Mouse (Mus musculus) heart, adult 18-20 months (tissue): Measurements from ENCODE around the gene 9330182L06Rik. TPM values are rescaled to one million over a fixed set of nuclear protein-coding genes. Genes with fewer than 3 reads are reported as not detected.

Experiments used
- DNase-seq, 2 experiments: peaks; one replicate each; pipeline ENCODE4 v3.0.0; 2021 to 2022; ENCODE audit warnings: mixed read lengths in 1 of 2
- total RNA-seq, 2 experiments: library from RNA; stranded (reverse); gene quantifications; 2 replicates each; pipeline ENCODE4 v1.2.3; 2021

The 9330182L06Rik gene
- total RNA-seq, 2 experiments from 2014 or later: 0.27 to 0.33 TPM

DNA sequence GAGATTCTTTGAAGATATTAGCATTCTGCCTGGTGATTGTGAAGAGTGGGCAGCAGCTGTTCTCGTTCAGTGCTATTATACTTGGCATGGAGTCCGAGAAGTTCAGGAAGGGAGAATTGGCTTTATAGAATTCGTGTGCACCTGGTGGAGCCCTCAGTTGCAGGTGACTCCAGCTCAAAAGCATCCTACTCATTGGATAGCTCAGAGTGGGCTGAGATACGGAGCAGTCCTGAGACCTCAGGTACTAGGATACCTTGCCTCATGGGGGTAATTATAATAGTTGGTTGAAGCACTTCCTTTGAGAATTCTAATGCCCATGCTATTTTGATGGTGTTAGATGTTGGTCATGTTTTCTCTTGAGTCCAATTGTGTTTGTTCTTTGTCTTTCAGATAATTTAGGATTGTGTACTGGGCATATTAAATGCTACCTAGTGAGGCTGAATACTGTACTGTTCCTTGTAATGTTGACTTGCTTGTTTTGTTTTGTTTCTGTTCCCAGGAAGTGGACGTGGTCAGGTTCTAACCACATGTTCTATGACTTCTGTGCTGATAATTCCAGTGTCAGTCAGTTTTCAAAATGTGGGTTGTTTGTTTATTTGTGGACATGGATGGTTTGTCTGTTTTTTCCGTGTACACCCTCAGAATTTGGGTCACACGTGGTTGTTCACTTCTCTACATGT is 96.2 kb downstream of the 9330182L06Rik start:
- DNase-seq: no peak

DNA sequence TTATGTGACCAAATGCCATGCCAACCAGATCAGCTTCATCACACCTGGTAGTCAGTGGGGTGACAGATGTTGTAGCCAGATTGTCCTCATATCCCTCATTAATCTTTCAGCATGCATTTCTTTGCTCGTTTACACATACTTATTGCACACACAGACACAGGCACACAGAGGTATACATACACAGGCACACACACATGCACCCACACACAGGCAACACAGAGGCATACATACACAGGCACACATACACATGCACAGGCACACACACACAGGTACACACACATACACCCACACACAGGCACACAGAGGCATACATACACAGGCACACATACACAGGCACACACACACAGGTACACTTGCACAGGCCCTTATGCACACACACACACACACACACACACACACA is 99.0 kb downstream of the 9330182L06Rik start:
- DNase-seq: no peak

DNA sequence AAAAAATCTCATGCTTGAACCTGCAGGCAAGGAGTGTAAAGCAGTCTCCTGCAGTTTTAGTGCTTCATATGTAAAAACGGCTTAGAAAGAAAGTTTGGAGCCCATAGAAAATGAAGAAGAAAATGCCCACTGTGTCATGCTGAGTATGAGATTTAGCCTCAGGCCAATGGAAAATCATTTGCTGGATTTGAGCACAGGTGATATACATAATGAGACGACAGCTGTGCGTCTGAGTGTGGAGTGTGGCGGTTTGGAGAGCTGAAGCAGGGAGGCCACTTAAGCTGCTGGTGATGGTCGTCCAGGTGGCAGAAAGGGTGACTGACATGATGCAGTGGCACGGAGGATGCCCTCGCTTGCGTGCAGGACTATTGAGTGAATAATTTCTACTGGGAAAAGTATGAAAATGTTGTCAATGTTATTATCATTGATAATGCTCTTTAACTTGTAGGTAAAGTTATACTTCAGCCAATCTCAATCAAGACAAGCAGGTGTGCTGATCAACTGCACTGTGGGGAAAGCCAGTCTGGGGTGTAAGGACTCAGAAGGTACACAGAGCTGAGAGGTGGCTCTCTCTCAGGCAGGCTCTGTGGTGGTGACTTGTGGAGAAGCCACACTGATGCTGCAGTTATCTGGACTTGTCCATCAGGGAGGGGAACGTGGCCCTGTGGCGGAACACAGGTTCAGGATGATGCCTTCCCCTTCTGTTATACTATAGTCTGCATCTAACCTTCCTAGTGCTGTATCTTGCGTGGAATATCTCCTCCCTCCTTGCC is 102.2 kb downstream of the 9330182L06Rik start:
- no peak for DNase-seq

DNA sequence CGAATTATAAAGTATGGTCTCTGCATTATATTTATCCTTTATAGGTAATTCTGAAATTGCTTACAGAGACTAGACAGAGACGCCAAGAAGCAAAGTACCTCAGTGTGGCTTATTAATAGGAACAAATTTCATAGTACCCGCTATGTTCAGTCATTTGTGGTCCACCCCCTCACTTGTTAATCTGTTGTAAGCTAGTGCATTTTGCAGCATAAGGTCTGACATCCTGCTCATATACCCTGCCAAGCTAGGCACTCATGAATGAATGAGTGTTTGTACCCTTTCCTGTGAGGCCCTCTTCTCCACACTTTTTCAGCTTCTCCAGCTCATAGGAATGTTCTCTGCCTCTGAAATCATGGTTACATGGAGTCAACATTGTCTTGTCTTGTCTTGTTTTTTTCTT is 105.2 kb downstream of the 9330182L06Rik start:
- DNase-seq: no peak

DNA sequence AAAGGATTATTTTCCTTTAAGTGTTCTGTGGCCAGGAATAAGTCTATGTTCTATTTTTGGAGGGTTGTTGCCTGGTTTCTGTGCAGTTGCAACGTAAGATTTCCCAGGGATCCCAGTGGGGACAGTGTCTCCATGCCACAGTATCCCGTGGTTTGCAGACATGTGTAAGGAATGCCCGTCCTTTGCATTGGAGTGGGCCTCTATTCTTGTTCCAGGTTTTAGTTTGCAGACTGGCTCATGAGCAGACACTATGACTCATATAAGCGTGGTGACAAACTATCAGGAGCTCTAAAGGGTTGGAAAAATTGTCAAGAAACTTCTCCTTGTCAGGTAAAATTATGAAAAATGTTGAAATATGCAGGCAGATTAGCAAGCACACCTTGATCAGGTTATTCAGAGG is 107.4 kb downstream of the 9330182L06Rik start:
- DNase-seq: no peak

DNA sequence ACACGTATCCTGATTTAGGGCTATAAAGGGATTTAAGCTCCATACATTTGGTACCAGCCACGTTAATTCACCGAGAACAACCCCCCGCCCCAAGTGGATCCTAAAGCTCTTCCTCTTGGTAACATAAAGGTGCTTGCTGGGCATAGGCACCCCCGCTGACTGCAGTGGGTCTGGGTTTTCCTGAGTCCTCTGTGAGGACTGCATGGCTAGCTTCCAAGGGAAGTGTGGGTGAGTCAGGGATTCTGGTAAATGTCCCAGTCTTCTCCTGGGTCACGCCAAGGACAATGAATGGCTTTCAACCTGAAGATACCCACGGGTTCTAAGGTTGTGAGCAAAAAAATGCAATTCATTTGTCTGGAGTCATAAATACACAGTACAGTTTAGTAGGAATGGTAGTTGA is 124.0 kb downstream of the 9330182L06Rik start:
- no peak for DNase-seq

DNA sequence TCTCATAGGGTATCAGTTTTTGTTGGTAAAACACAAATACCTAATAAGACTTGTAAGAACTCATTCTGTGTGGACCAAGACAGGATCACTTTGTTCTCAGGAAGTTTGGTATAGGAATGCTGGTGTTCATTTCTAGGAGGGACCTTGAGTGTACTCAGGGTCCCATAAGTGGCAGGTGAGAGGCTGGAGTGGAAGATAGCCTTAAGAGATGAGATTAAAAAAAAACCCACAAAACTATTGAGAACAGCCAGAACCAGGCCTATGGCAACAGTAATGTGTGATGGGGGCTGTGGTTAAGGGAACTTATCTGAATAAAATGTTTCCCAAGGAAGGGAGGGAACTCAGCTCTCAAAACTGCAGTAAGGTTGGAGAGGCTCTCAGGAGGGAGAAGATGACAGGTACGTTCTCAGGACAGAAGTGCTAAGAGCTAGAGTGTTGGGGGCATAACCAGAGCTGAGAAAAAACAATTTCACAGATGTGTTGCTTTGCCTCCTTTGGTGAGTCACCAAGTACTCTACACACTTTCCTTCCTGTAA is 126.0 kb downstream of the 9330182L06Rik start:
- DNase-seq: no peak

DNA sequence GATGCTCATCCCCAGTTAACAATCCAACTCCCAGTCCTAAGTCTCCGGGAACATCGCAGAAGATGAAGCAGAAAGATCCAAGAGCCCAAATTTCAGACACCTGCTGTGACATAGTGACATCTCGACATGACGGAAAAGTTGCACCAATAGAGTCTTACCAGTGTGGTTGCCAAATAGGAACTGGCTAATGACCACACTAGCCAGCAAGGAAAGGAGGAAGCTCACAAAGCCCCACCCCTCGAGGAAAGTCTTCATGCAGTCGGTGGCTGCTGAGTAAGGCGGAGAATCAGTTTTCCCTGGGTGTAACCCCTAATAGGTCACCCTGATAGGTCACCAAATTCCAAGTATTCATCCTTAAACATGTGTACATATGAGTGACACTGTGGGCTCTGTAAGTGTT is 151.2 kb downstream of the 9330182L06Rik start:
- DNase-seq: peak in 1 of 2 experiments; percentile 1

DNA sequence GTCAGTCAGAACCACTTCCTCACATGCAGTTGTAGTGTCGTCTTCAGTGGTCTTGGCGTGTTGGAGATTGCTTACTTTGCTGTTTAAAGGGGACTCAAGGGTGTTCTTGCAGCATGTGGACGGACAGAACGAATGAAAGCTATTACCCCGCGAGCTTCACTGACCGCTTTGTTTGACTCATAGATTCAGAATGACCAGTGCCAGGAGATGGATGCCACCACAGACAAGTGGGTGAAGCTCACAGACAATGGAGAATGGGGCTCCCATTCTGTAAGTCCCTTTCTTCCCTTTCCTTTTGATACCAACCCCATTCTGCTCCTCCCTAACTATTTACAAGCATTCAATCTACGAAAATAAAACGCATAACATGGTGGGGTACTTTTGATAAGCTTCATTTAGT is 151.9 kb downstream of the 9330182L06Rik start:
- DNase-seq: no peak

DNA sequence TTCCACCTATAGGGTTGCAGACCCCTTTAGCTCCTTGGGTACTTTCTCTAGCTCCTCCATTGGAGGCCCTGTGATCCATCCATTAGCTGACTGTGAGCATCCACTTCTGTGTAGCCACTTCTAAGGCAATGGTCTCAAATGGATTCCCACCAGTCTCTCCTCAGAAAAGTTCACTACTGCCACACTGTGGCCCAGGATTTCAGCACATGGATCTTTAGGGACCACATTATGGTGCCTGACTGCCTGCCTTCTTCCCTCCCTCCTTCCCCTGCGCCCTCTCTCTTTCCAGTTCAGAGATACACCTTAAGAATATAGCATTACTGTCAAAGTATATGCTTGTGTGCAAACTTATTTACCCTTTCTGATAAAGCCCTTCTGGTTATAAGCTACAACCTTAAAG is 154.0 kb downstream of the 9330182L06Rik start:
- DNase-seq: no peak

DNA sequence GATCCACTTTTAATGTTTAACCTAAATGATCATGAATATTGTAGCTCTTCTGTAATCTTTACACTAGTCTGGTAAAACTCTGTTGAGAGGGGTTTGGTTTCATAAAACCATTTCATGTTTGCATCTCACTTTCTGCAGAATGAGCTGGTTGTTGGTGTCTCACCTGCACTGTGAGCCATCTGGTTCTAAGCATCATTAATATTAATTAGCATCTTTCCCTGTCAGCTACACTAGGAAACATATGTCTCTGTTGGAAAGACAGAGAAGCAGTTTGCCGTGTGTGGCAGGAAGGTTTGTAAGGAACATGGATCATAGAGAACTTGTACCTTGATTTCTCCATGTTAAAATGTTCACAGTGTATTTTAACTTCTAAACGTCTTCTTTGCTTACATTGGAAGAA is 158.5 kb downstream of the 9330182L06Rik start:
- no peak for DNase-seq

DNA sequence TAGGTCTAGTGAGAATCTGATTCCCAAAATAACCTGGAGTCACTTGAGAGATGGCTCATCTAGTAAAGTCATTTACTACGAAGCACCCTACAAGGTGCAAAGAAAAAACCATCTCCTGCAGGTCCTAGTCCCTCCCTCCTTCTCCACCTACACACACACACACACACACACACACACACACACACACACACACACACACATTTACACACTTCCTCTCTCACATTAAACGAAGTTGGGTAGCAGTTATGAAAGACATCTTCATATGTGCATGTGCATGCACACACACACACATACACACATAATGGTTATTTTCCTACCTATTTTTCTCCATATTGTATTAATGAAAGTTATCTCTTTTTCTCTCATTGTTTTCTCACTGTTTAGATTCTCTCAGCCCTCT is 161.2 kb downstream of the 9330182L06Rik start:
- DNase-seq: no peak

DNA sequence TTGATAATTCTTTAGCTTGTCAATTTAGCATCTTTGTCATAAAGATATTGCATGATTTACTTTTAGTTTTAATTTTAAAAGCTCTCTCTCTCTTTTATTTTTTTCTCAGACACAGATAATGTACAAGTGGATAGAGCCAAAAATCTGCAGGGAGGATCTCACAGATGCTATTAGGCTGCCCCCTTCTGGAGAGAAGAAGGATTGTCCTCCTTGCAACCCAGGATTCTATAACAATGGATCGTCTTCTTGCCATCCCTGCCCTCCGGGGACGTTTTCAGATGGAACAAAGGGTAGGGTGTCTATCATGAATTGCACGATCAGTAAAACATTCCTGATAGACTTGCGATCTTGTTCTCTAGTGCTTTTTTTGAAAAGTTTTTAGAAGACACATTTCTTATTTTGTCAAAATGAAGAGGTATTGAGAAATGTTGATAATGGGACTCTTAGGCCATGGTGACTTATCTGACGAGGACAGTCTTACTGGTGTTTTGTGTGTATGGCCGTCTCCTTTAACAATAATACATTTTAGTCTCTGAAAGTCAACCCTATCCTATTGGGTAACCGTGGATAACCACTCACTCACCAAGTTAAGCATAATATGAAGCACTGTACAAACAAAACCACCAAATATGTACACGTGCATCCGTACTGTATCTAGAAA is 161.8 kb downstream of the 9330182L06Rik start:
- peak; percentile 15 to 33 for DNase-seq

DNA sequence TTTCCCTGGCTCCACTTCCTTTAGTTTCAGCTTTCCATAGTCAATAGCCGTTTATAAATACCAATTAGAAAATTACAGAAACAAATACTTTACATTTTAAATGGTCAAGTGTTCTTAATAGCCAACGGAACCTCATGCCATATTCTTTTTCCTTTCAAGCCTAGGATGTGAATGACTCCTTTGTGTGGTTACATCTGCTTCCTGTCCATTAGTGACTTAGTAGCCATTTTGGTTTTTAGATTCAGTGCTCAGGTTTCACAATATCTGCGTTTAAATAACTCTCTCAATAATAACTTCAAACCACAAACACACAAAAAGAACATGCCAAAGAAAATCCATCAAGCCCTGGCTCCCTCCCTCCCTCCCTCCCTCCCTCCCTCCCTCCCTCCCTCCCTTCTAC is 162.8 kb downstream of the 9330182L06Rik start:
- DNase-seq: no peak

DNA sequence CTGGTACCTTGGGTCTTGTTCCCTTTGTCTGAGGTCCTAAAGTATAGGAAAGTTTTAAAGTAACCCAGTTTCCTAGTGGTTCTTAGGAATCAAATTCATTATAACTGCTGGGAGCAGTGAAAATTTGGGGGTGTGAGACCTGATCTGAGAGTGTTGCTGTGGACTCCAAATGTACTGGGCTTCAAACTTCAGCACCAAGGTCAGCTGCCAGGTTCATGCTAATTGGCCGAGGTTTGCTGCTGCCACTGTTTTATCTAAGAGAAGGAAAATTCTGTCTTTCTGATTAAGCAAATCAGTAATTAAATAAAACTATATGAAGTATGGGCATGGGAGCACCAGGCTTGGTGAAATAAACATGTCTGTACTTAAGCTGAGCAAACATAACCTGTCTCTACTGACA is 180.2 kb downstream of the 9330182L06Rik start:
- no peak for DNase-seq

DNA sequence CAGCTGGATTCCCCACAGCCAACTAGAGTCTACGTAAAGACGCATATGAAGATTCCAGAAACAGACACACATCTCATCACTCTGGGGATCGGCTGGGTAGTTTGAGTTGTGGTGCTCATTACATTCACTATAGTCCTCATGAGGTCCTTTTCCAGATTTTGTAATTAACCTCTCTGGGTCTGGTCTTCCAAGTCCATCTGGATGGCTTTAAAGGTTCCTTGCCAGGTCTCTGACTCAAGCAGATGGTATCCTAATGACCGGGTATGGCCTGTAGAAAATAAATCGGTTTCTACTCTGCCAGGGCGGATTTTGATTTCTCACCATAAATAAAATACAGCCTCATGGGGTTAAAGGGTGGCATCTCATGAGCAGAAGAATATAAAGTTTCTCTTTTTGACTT is 183.0 kb downstream of the 9330182L06Rik start:
- no peak for DNase-seq

DNA sequence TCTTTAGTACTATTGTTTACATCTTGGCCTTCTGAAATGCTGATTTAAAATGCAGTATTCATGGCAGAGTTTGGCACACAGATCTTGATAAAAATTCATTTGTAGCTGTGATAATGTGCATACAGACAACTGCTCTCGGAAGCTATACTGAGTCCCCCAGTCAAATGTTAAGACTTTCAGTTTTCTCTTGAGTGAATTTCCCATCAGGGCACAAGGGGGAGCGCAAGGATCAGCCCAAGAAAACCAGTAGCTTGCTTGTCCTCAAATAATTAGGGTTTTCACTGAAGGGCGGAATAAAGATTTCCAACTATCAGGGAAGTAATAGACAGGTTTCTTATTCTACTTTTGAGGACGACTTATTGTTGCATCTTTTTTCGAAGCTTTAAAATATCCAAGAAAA is 183.7 kb downstream of the 9330182L06Rik start:
- DNase-seq: no peak

DNA sequence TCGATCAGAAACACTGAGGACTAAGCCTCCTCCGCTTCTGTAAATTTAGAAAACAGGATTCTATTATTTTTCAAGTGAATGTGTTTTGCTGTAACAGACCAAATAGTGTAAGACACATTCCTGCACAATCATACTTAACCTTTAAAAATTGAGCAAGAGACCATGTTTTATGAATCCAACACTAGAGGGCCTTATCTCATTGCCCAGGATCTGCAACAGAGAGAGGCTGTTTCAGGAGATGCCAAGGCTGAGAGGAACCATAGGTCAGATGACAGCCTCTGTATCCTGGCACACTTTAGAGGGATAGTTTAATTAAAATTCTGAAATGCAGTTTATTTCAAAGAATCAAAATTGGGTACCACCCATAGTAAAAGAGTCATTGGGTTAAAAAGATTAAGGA is 187.4 kb downstream of the 9330182L06Rik start:
- DNase-seq: no peak

DNA sequence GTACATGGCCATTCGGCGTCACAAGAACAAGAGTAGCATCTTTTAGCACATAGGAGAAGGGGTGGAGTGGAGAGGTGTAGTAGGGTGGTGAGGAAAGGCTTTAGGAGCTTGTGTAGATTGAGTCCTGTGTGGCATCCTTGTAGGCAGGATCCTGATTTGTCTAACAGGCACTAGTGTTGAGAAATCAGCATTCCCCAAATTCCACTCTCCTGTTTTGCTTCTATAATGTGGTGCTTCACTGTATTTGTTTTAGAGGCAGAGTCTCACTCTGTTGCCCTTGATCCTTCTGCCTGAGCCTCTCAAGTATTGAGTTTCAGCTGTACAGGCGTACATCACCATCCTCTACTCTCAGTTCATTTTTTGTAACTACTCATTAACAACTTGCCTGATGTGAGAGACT is 211.7 kb downstream of the 9330182L06Rik start:
- DNase-seq: no peak

DNA sequence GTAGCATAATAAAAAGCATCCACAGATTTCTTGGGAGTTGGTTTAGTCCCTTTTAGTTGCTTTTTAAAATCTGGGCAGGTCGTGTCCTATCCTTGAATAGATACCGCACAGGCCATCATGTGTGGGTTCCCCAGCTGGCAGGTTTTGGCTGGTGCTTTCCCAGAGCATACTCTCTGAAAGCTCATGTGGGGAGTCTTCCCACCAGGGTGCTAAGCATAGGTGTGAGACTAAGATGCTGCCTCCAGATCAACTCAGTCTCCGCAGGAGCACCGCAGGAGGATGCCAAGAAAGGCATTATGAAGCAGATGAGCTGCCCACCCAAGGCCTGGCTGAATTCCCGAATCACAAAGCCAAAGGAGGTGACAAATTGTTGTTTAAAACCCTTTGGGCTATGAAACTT is 229.5 kb downstream of the 9330182L06Rik start:
- DNase-seq: no peak

DNA sequence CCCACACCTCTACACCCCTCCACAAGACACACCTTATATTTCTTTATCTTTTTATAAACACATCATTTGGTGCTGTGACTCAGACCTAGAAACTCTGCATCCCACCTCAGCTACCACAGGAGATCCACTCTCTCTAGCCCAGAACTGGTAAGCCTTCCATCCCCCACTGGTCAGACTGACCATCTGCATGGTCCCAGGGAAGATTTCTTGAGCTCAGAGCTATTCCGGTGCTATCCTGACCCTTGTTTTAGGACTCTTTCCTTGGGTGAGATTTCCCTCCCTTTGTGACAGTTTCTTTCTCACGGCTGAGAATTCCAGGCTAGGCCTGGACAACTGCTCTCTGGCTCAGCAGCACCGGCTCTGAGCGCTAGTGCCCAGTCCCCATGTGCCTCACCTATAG is 231.3 kb downstream of the 9330182L06Rik start:
- DNase-seq: no peak

DNA sequence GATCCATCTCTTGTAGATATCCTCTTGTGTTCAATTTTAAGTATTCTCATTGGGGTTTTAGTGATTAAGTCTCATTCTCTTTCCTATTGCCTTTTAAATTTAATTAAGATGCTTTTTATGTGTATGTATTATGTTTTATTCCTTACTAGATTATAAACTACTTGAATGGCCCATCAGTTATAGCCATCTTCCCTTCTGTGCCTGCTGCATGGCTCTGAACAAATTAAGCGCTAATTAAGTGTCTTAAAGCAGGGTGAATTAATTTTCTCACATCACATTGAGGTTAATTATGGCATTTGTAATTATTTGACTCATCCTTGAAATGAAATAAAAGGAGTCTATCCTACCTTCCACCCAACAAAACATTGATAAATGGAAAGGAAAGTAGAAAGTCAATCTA is 245.1 kb downstream of the 9330182L06Rik start:
- DNase-seq: no peak

DNA sequence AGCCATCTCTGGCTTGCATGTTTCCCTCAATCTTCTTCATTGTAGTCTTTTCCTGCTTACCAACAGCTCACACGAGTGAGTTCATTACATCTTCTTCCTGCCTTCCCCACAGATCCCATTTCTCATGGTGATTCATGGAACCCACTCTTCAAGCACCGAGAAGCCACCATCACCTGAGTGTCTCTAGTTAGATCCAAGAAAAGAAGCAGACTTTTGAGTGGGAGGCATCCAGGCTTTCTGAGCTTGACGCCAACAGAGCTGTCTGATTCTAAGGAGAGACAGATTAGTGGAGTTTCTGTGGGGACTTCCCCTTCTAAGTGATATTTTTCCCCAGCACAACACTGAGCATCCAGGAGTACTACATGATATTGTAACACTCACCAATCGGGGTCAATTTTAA is 259.6 kb downstream of the 9330182L06Rik start:
- DNase-seq: no peak
